Mouse (Mus musculus) gonadal fat pad, adult 2 months (tissue): ENCODE measurements around the gene Mknk2. TPM values are rescaled to one million over a fixed set of nuclear protein-coding genes. Genes with fewer than 3 reads are reported as not detected.
A peak's percentile ranks its signal among the peaks of the same experiment; 100 is the strongest.
"Not testable (repeated sequence)": the region's sequence is repeated elsewhere in the genome, so short reads cannot be mapped to it uniquely, and the experiment has no call there.

ENCODE experiments used
- DNase-seq: peaks from one replicate; pipeline ENCODE4 v3.0.0-alpha.2; 2012; ENCODE audit warnings: low read depth
- polyA plus RNA-seq: library from polyadenylated mRNA; depleted of rRNA; stranded (reverse); fragments of >200 nt; gene quantifications from 2 replicates; pipeline ENCODE4 v1.2.3, GENCODE M21; 2012

The Mknk2 gene
- polyA plus RNA-seq, 1 experiment = 516 TPM

- DNase-seq = no peak
Observed at GRCm38 (mm10) chr10:80653156-80653720, 24.7 kb downstream of the Mknk2 start.

GRCm38 (mm10) chr10:80650392-80650791 is 27.5 kb downstream of the Mknk2 start:
- no peak for DNase-seq

- DNase-seq = not testable (repeated sequence)
Observed at GRCm38 (mm10) chr10:80649910-80650309, 28.0 kb downstream of the Mknk2 start.

- DNase-seq = no peak
Observed at GRCm38 (mm10) chr10:80646936-80647335, 31.0 kb downstream of the Mknk2 start.

- DNase-seq = no peak
Observed at GRCm38 (mm10) chr10:80635345-80635744, 42.6 kb downstream of the Mknk2 start.

GRCm38 (mm10) chr10:80628925-80629324 is 49.0 kb downstream of the Mknk2 start:
- DNase-seq = no peak

- no peak for DNase-seq
Observed at GRCm38 (mm10) chr10:80627685-80628084, 50.2 kb downstream of the Mknk2 start.

GRCm38 (mm10) chr10:80625764-80626163 is 52.1 kb downstream of the Mknk2 start:
- DNase-seq = no peak

GRCm38 (mm10) chr10:80623457-80624191 is 54.3 kb downstream of the Mknk2 start:
- no peak for DNase-seq

- DNase-seq = no peak
Observed at GRCm38 (mm10) chr10:80622661-80623456, 55.1 kb downstream of the Mknk2 start, which contains the start of gene Csnk1g2. TSS of gene Csnk1g2 (plus strand) at chr10:80622838.

GRCm38 (mm10) chr10:80621940-80622660 is 55.8 kb downstream of the Mknk2 start:
- DNase-seq = peak; percentile 100

GRCm38 (mm10) chr10:80621690-80621939 is 56.3 kb downstream of the Mknk2 start:
- DNase-seq = no peak

GRCm38 (mm10) chr10:80620796-80621689 is 56.9 kb downstream of the Mknk2 start:
- DNase-seq = no peak

- no peak for DNase-seq
Observed at GRCm38 (mm10) chr10:80620365-80620764, 57.5 kb downstream of the Mknk2 start.

- peak; percentile 82 for DNase-seq
Observed at GRCm38 (mm10) chr10:80619465-80620244, 58.3 kb downstream of the Mknk2 start.

- DNase-seq = no peak
Observed at GRCm38 (mm10) chr10:80618181-80618580, 59.7 kb downstream of the Mknk2 start.
